Mouse (Mus musculus): ENCODE data around the gene Cdh12. TPM values are rescaled to one million over a fixed set of nuclear protein-coding genes. Genes with fewer than 3 reads are reported as not detected.
"Not testable (repeated sequence)": the region's sequence is repeated elsewhere in the genome, so short reads cannot be mapped to it uniquely, and the experiment has no call there.

The Cdh12 gene
- polyA plus RNA-seq, 1 experiment: not detected

DNA sequence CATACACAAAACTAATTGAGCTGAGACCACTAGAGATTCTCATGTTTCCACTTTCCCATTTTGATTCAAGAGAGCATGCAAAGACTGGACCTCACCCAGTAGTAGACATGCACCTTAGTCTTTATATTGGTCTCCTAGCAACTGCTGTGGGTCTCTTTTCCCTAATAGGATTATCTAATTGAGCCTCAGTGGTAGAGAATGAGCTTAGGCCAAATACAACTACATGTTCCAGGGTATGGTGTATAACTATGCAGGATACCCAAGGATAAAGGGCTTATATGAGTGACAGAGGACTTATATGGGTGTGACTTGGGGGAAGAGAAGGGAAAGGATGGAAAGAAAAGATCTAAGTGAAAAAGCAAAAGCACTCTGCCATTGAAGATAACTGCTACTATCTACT, 683.9 kb downstream of the Cdh12 start:
- Histone ChIP-seq H3K4me1 (no peaks in the 10 kb centered on the region), H3K27me3 (replicated peaks) (no peaks in the 10 kb centered on the region), H3K9me3 (no peaks in the 10 kb centered on the region), H3K36me3 (replicated peaks; ENCODE audit: low read length) (no peaks in the 10 kb centered on the region), H3K4me3 (replicated peaks) (no peak overlapping the region)
- TF ChIP-seq FLI1 (IDR thresholded peaks at IDR 0.05; ENCODE audit: low read length): no peak
- TF ChIP-seq GATA1 (IDR thresholded peaks at IDR 0.05; ENCODE audit: borderline replicate concordance, low read length): no peak

DNA sequence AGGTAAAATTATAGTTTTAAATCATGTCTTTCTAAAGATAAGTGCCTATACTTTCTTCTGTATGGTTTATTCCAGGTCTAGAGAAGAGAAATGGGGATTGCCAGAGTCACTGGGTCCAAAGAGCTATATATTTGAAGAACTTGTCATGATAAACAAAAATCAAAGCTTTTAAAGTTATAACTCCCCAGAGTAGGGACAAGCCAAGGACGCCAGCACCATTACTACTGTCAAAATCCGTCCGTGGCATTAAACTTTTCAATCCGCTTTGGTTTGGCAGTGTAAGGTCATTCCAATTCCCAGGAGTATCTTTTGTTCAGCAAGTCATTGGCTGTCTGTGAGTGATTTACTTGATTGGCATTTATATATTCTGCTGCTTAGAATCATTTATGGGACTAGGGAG, 697.8 kb downstream of the Cdh12 start:
- Histone ChIP-seq H3K4me1 (no peaks in the 10 kb centered on the region), H3K27me3 (replicated peaks) (no peaks in the 10 kb centered on the region), H3K9me3 (0 out of 2 replicates have a peak, but pooled peaks cover 2% of the 10 kb centered on the region), H3K4me3 (replicated peaks) (no peak overlapping the region), H3K36me3 (replicated peaks; ENCODE audit: low read length) (no peaks in the 10 kb centered on the region)
- TF ChIP-seq GATA1 (IDR thresholded peaks at IDR 0.05; ENCODE audit: borderline replicate concordance, low read length) (no peak), FLI1 (IDR thresholded peaks at IDR 0.05; ENCODE audit: low read length) (no peak)

DNA sequence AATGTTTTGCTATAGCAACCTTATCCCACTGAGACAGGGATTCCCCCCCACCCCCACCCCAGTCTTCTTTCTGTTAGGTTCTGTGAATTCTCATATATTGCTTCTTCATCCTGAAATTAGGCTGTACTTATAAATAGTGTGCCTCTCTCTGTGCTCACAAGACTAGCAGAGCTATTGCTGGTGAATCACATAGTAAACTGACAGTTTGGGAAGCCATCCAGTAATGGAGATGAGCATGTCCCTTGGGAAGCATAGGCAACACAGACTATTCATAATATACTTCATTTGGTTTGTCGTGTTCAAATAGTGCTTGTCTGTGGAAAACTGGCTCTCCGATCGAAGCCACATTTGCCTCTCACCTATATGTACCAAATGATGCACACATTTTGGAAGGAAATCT, 704.5 kb downstream of the Cdh12 start:
- TF ChIP-seq GATA1 (IDR thresholded peaks at IDR 0.05; ENCODE audit: borderline replicate concordance, low read length) (no peak), FLI1 (IDR thresholded peaks at IDR 0.05; ENCODE audit: low read length) (no peak)
- no peaks in the 10 kb centered on the region for H3K27me3 ChIP-seq (replicated peaks)
- H3K36me3 ChIP-seq (replicated peaks; ENCODE audit: low read length): no peaks in the 10 kb centered on the region
- no peaks in the 10 kb centered on the region for H3K4me1 ChIP-seq
- H3K4me3 ChIP-seq (replicated peaks): no peak overlapping the region
- no peaks in the 10 kb centered on the region for H3K9me3 ChIP-seq

DNA sequence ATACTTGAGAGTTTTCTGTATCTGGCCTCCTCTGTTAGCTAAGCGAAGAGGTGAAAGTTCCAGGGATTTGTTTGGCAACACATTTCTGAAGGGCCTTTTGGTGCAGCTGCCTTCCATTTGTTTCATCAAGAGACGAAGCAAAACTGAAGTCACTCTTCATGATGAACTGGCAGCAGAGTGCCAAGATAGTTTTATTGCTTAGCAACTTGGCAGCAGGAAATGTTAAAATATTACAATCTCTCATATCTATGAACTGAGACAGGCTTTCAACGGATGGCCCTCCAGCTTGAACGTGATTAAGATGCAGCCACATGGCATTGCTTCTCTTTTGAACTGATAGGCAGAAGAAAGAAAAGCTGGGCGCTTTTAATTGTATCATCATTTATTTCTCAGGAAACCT, 730.7 kb downstream of the Cdh12 start:
- no peak for TF ChIP-seq FLI1 (IDR thresholded peaks at IDR 0.05; ENCODE audit: low read length)
- TF ChIP-seq GATA1 (IDR thresholded peaks at IDR 0.05; ENCODE audit: borderline replicate concordance, low read length): no peak
- no peaks in the 10 kb centered on the region for H3K36me3 ChIP-seq (replicated peaks; ENCODE audit: low read length)
- H3K9me3 ChIP-seq: no peaks in the 10 kb centered on the region
- H3K27me3 ChIP-seq (replicated peaks): no peaks in the 10 kb centered on the region
- no peak overlapping the region for H3K4me3 ChIP-seq (replicated peaks)
- no peaks in the 10 kb centered on the region for H3K4me1 ChIP-seq

DNA sequence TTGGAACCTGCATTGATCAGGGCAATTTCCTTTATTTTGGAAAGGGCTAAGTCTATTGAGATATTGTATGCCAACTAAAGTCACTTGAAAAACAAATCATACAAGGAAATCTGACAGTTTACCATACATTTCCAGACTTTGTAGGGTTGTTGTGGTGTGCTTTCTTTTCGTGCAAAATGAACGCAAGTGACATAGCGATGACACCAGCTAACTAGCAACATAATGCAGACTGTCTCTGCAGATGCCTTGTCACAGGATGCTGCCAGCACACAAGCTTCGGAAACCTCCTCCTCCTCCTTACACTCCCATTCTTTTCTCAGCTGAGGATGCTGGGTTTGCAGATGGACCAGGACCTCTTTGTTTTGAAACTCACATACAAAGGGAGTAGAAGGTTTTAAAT, 731.1 kb downstream of the Cdh12 start:
- Histone ChIP-seq H3K27me3 (replicated peaks) (no peaks in the 10 kb centered on the region), H3K9me3 (no peaks in the 10 kb centered on the region), H3K4me1 (no peaks in the 10 kb centered on the region), H3K4me3 (replicated peaks) (no peak overlapping the region), H3K36me3 (replicated peaks; ENCODE audit: low read length) (no peaks in the 10 kb centered on the region)
- TF ChIP-seq GATA1 (IDR thresholded peaks at IDR 0.05; ENCODE audit: borderline replicate concordance, low read length) (no peak), FLI1 (IDR thresholded peaks at IDR 0.05; ENCODE audit: low read length) (no peak)

DNA sequence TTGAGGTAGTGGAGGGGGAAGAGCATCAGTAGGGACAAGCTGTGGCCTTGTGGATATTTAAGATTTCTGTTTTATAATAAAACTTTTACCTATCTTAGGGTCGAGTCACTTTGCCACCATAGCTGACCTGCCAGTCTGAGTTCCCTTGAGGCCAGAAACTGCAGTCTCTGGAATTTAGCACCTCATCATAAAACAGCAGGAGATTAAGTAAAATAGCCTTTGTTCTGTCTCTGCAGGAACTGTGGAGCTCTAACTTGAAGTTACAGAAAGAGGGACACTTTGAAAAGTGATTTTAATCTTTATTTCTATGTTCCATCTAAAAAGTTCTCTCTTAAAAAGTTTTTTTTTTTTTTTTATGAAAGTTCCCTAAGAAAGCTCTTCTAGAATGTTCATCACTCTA, 736.7 kb downstream of the Cdh12 start:
- TF ChIP-seq FLI1 (IDR thresholded peaks at IDR 0.05; ENCODE audit: low read length): no peak
- TF ChIP-seq GATA1 (IDR thresholded peaks at IDR 0.05; ENCODE audit: borderline replicate concordance, low read length): no peak
- Histone ChIP-seq H3K9me3 (no peaks in the 10 kb centered on the region), H3K36me3 (replicated peaks; ENCODE audit: low read length) (no peaks in the 10 kb centered on the region), H3K27me3 (replicated peaks) (no peaks in the 10 kb centered on the region), H3K4me3 (replicated peaks) (no peak overlapping the region), H3K4me1 (no peaks in the 10 kb centered on the region)

DNA sequence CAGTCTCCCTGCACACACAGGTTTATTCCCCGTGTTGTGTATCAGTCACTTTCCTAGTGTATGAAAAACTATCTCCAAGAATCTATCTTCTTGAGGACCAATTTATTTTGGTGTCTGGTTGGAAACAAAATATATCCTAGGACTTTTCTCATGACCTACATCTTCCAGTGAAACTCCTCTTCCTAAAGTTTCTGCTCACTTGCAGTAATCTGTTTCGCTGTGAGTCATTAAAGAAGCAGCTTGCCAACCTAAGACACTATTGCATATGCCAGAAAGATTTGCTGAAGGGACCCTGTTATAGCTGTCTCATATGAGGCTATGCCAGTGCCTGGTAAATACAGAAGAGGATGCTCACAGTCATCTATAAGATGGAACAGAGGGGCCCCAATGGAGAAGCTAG, 761.0 kb downstream of the Cdh12 start:
- not testable (repeated sequence) for H3K27me3 ChIP-seq (replicated peaks); H3K36me3 ChIP-seq (replicated peaks; ENCODE audit: low read length); H3K4me1 ChIP-seq; H3K9me3 ChIP-seq; H3K4me3 ChIP-seq (replicated peaks)

DNA sequence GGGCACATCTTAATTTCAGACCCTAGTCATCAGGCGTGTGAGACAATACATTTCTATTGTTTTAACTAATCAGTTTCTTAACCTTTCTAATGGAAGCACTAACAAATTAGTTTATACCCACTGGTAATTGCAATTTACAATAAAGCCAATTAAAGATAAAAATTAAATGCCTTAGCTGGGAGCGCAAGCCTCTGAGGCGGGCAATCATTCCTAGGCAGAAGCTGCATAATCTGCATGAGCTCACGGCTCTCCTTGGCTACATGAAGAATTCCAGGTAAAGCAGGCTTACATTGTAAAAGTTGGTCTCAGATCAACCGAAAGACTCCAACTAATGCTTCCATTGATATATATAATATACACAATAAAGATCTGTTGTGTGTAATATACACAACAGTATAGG, 773.9 kb downstream of the Cdh12 start:
- Histone ChIP-seq H3K27me3 (replicated peaks) (no peaks in the 10 kb centered on the region), H3K4me1 (no peaks in the 10 kb centered on the region), H3K36me3 (replicated peaks; ENCODE audit: low read length) (no peaks in the 10 kb centered on the region), H3K9me3 (no peaks in the 10 kb centered on the region), H3K4me3 (replicated peaks) (no peak overlapping the region)
- no peak for TF ChIP-seq FLI1 (IDR thresholded peaks at IDR 0.05; ENCODE audit: low read length)

DNA sequence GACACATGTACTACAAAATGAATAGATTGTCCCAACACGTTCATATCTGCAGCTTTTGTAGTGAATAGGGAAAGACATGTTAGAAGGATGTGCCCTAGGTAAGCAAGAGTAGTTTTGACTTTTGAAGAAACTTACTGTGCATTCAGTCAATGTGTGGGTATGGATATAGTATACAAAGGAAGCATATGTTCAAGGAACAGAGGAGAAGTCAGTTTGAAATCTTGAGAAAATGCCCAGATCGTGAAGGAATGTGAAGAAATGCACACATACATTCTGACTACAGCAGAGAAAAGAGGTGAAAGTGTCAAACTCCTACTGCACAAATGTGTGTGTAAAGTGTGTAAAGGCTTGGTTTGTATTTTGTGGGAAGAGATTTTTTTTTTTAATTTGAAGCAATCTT, 812.3 kb downstream of the Cdh12 start:
- Histone ChIP-seq H3K27me3 (replicated peaks) (no peaks in the 10 kb centered on the region), H3K9me3 (no peaks in the 10 kb centered on the region), H3K4me3 (replicated peaks) (no peak overlapping the region), H3K36me3 (replicated peaks; ENCODE audit: low read length) (no peaks in the 10 kb centered on the region), H3K4me1 (no peaks in the 10 kb centered on the region)
- no peak for TF ChIP-seq GATA1 (IDR thresholded peaks at IDR 0.05; ENCODE audit: borderline replicate concordance, low read length)
- TF ChIP-seq FLI1 (IDR thresholded peaks at IDR 0.05; ENCODE audit: low read length): no peak

DNA sequence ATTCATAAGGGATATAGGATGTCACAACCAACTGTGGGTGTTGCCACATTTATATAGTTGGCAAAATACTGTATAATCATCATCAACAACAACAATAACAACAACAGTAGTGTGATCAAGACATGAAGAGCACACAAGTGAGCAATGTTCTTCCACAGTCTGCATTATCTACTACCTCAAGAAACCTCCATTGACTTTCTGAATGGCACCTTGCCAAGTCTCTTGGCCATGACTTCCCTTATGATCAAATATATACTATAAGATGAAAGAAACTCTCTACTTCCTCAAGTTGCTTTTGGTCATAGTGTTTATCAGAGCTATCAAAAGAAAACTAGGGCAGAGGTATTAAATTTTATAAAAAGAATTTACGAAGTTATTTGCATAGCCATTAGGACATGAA, 820.8 kb downstream of the Cdh12 start:
- TF ChIP-seq FLI1 (IDR thresholded peaks at IDR 0.05; ENCODE audit: low read length): no peak
- no peak for TF ChIP-seq GATA1 (IDR thresholded peaks at IDR 0.05; ENCODE audit: borderline replicate concordance, low read length)
- Histone ChIP-seq H3K27me3 (replicated peaks) (no peaks in the 10 kb centered on the region), H3K36me3 (replicated peaks; ENCODE audit: low read length) (no peaks in the 10 kb centered on the region), H3K4me3 (replicated peaks) (no peak overlapping the region), H3K4me1 (no peaks in the 10 kb centered on the region), H3K9me3 (no peaks in the 10 kb centered on the region)

DNA sequence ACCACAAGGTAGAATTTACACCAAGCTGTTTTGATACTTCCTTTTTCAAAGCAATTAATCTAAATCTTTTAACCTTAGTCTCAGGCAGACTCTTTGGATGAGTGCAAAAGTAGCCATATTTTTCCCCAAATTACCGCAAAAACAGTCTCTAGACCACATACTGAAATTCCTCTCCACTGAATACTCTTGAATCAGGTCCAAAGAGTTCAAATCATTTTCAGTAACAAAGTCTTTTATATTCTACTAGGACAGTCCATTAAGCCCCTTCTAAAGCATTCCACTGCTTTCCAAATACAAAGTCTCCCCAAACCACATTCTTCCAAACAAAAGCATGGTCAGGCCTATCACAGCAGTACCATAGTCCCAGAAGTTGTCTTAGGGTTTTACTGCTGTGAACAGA, 848.0 kb downstream of the Cdh12 start:
- no peaks in the 10 kb centered on the region for H3K4me1 ChIP-seq
- H3K36me3 ChIP-seq (replicated peaks; ENCODE audit: low read length): no peaks in the 10 kb centered on the region
- no peak overlapping the region for H3K4me3 ChIP-seq (replicated peaks)
- no peaks in the 10 kb centered on the region for H3K27me3 ChIP-seq (replicated peaks)
- H3K9me3 ChIP-seq: no peaks in the 10 kb centered on the region
- TF ChIP-seq GATA1 (IDR thresholded peaks at IDR 0.05; ENCODE audit: borderline replicate concordance, low read length) (no peak), FLI1 (IDR thresholded peaks at IDR 0.05; ENCODE audit: low read length) (no peak)
